Mouse (Mus musculus): Measurements from ENCODE around the gene B430305J03Rik.

DNA sequence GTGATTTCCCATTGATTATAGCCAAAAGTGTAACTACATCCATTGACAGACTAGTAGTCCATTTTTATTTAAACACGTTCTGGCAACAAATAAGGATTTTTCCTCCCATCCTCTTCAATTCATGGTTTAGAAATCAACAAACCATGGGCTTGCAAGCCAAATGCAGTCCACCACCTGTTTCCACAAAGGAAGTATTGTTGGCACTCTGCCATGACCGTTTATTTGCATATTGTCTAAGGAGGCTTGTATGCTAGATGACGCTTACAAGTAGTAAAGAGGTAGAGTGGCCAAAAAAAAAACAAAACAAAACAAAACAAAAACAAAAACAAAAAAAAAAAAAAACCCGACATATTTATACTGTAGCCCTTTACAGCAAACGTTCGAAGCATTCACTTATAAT, 7.6 kb downstream of the B430305J03Rik start:
- TF ChIP-seq CTCF (IDR thresholded peaks at IDR 0.05; ENCODE audit: control insufficient read depth, insufficient read depth, low read length), result no peak
- TF ChIP-seq POLR2A (IDR thresholded peaks at IDR 0.05; ENCODE audit: borderline replicate concordance, control insufficient read depth, low read depth, low read length), result no peak

All from bone marrow, adult 2 months (tissue).